Mouse (Mus musculus) limb, embryonic 11.5 days (tissue): ENCODE results near the gene Hist1h2bc. TPM values are rescaled to one million over a fixed set of nuclear protein-coding genes. Genes with fewer than 3 reads are reported as not detected.

Experiments used
- ATAC-seq: fragments of 200-750 bp; cut with Nextera tagmentation; 2 replicates; pipeline ENCODE4 v1.8.0; 2017; ENCODE audit warnings: low read depth; ENCODE audit not compliant: insufficient number of reproducible peaks, low FRiP score, low TSS enrichment
- DNase-seq: peaks from one replicate; pipeline ENCODE4 v3.0.0-alpha.2; 2015; ENCODE audit warnings: low spot score
- H3K27ac ChIP-seq: fragments of 300-500 bp; sonication (generic); replicated peaks from 2 replicates; pipeline ENCODE4 v1.5.1; 2014; ENCODE audit warnings: low read depth, mild to moderate bottlenecking, low read length
- H3K27me3 ChIP-seq: fragments of 300-500 bp; sonication (generic); 2 replicates; pipeline ENCODE4 v1.6.1; 2014; ENCODE audit warnings: mild to moderate bottlenecking, low read length, mixed read lengths; ENCODE audit not compliant: control insufficient read depth, insufficient read depth
- H3K36me3 ChIP-seq: fragments of 300-500 bp; sonication (generic); 2 replicates; pipeline ENCODE4 v1.6.1; 2014; ENCODE audit warnings: mild to moderate bottlenecking, low read length, moderate library complexity, mixed read lengths; ENCODE audit not compliant: control insufficient read depth, insufficient read depth
- H3K4me1 ChIP-seq: fragments of 300-500 bp; sonication (generic); 2 replicates; pipeline ENCODE4 v1.6.1; 2014; ENCODE audit warnings: low read length, mixed read lengths; ENCODE audit not compliant: control insufficient read depth, insufficient read depth
- H3K4me2 ChIP-seq: fragments of 300-500 bp; sonication (generic); 2 replicates; pipeline ENCODE4 v1.6.1; 2014; ENCODE audit warnings: low read depth, mild to moderate bottlenecking, moderate library complexity; ENCODE audit not compliant: severe bottlenecking
- H3K4me3 ChIP-seq: fragments of 300-500 bp; sonication (generic); 2 replicates; pipeline ENCODE4 v1.5.1; 2014; ENCODE audit warnings: low read depth, low read length
- H3K9ac ChIP-seq: fragments of 300-500 bp; sonication (generic); 2 replicates; pipeline ENCODE4 v1.6.1; 2014; ENCODE audit warnings: mild to moderate bottlenecking, low read length
- H3K9me3 ChIP-seq: fragments of 300-500 bp; sonication (generic); 2 replicates; pipeline ENCODE4 v1.6.1; 2016; ENCODE audit warnings: low read length; ENCODE audit not compliant: control insufficient read depth
- whole genome bisulfite sequencing: fragments of 180-500 bp; shearing (Covaris S2); extraction: QIAGEN DNeasy Blood & Tissue Kit; methylation state at CpG from one replicate; pipeline ENCODE4 v1.1.7; 2014; 5-methylcytosine and 5-hydroxymethylcytosine counted together
- polyA plus RNA-seq: library from polyadenylated mRNA; unstranded; fragments of >200 nt; fragmentation: Nextera tagmentation; extraction: Ambion mirVana; gene quantifications from 2 replicates; pipeline ENCODE4 v1.2.1, GENCODE M21; 2014

Hist1h2bc gene
- polyA plus RNA-seq, 1 experiment from 2014 or later, result 19.9 TPM

DNA sequence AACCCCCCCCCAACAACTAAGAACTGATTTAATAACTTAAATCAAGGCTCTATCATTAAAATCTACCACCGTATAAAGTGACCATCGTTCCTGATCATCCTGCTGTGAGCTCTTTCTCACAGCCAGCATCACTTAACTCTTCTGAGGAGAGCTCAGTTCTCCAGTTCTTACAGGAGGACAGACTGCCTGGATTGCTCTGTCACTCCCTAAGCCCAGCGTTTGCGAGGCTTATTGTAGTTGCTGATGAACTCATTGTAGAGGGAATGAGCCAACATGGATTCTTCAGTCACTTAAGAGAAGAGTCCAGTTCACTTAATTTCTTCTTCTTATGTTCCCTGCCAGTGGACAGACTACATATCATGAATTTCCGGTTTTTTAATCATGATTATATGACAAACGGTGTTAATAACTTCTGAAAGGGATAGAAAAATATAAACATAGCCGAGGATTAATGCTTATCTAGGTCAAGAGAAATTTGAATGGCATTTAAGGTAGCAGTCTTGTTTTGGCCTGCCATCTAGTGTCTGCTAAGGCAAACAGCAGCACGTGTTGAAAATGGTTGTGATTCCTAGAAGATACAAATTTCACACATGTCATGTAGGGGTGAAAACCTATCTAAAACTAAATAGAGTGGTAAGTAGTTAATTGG, 48.3 kb downstream of the Hist1h2bc start:
- WGBS, result 26% methylated on average over 8 of the region's 8 CpGs
- Histone ChIP-seq H3K4me3 (no peak overlapping the region), H3K4me1 (no peaks in the 10 kb centered on the region), H3K27ac (no peak overlapping the region), H3K27me3 (no peaks in the 10 kb centered on the region), H3K36me3 (no peaks in the 10 kb centered on the region), H3K9me3 (no peaks in the 10 kb centered on the region), H3K9ac (no peak overlapping the region), H3K4me2 (no peak overlapping the region)
- DNase-seq (peak; percentile 24), ATAC-seq (no peak)

DNA sequence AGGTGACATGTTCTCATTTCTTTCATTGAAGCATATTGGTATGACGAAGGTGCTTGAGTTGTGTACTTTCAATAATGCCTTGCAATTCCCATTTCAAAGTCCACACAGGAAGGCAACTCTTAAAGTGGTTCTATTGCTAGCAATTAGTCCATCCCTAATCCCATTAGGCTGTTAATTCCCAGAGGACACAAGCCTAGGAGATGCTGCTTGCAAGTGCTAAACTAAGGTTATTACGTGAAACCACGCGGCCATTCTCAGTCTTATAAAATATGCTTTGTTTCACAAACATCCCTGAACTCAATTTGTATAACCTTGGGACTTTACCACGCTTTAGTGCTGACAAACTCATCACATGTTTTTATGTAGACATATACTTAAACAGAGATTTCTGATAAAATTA, 53.1 kb downstream of the Hist1h2bc start:
- DNase-seq (peak; percentile 18), ATAC-seq (no peak)
- Histone ChIP-seq H3K4me3 (no peak overlapping the region), H3K9ac (no peak overlapping the region), H3K4me1 (no peaks in the 10 kb centered on the region), H3K4me2 (no peak overlapping the region), H3K9me3 (no peaks in the 10 kb centered on the region), H3K27me3 (no peaks in the 10 kb centered on the region), H3K27ac (no peak overlapping the region), H3K36me3 (no peaks in the 10 kb centered on the region)
- WGBS, result 81% methylated on average over 5 of the region's 5 CpGs

DNA sequence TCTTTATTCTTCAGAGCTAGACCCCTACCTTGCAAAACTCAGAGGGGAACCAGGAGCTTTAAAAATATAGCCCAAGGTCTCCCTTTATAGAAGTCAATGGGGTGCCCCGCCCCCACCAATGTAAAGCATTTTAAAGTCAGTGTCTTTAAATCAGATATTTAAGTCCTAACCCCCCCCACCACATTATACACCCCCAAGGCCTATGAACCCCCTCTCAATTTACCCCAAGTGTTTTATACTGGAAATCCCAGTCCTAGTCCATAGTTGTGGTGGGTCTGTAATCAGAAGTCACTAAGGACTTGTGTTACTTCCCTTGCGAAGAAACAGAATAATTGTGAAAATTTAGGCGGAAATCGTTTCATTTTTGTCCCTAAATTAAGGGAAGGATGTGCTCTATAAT, 54.0 kb downstream of the Hist1h2bc start:
- ATAC-seq (no peak), DNase-seq (peak; percentile 34)
- 27% methylated on average over 4 of the region's 4 CpGs for WGBS

DNA sequence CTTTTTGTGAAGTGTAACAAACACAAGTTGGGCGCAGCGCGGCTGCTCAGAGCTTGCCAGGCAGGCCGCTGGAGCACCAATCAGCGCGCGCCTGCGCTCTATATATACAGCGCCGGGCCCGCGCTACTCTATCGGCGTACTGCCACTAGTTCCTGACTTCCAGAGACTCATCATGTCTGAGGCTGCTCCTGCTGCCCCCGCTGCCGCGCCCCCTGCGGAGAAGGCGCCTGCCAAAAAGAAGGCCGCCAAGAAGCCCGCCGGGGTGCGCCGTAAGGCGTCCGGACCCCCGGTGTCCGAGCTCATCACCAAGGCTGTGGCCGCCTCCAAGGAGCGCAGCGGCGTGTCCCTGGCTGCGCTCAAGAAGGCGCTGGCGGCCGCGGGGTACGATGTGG, 54.7 kb downstream of the Hist1h2bc start, which contains the start of gene Hist1h1c:
Gene Hist1h1c, plus strand, starts transcription at position 132 of the 392 bp plus-strand sequence.
- Histone ChIP-seq H3K9ac (peak within 1 kb of the TSS; percentile 77), H3K27ac (peak within 1 kb of the TSS; percentile 99), H3K4me1 (no peaks in the 10 kb centered on the region), H3K36me3 (no peaks in the 10 kb centered on the region), H3K4me3 (peak within 1 kb of the TSS; percentile 48), H3K4me2 (peak within 1 kb of the TSS; percentile 70), H3K27me3 (no peaks in the 10 kb centered on the region), H3K9me3 (no peaks in the 10 kb centered on the region)
- WGBS, result under 1% methylated on average over 32 of the region's 38 CpGs
- peak; percentile 95 for DNase-seq
- ATAC-seq, result peak; percentile 92

More for the DNA sequence above, 54.0 kb downstream of the Hist1h2bc start:
- H3K4me1 ChIP-seq, result no peaks in the 10 kb centered on the region
- H3K4me3 ChIP-seq, result peak overlapping the region; percentile 48; the same call in 1 of the 2 replicates
- no peaks in the 10 kb centered on the region for H3K9me3 ChIP-seq
- peak overlapping the region; percentile 99 for H3K27ac ChIP-seq
- H3K9ac ChIP-seq, result peak overlapping the region; percentile 77
- no peaks in the 10 kb centered on the region for H3K36me3 ChIP-seq
- H3K4me2 ChIP-seq, result peak overlapping the region; percentile 70
- H3K27me3 ChIP-seq, result no peaks in the 10 kb centered on the region

DNA sequence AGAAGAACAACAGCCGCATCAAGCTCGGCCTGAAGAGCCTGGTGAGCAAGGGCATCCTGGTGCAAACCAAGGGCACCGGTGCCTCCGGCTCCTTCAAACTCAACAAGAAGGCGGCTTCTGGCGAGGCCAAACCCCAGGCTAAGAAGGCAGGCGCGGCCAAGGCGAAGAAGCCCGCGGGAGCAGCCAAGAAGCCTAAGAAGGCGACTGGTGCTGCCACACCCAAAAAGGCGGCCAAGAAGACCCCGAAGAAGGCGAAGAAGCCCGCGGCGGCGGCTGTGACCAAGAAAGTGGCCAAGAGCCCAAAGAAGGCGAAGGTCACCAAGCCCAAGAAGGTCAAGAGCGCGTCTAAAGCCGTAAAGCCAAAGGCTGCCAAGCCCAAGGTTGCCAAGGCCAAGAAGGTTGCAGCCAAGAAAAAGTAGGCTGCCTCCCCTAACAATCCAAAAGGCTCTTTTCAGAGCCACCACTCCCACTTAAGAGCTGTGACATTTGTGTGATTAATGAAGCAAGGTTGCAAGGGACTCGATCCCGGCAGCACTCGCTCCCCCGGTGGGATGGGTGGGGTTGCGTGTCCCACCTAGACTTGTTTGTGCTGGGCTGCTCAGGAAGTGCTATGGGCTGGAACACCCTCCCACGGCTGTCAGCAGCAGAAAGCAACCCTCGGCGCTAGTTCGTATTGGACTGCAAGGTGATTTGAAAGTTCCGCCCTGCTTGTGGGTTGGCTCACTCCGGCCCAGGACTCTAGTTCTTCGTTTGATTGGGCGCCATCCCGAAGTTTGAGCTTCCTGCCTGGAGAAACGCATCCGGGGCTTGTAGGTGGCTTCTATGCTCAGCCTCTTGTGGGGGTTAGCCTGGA, 55.3 kb downstream of the Hist1h2bc start:
- ATAC-seq (peak; percentile 88), DNase-seq (peak; percentile 97)
- peak overlapping the region; percentile 48 for H3K4me3 ChIP-seq
- no peaks in the 10 kb centered on the region for H3K9me3 ChIP-seq
- H3K4me1 ChIP-seq, result no peaks in the 10 kb centered on the region
- H3K4me2 ChIP-seq, result peak overlapping the region; percentile 70
- no peaks in the 10 kb centered on the region for H3K36me3 ChIP-seq
- WGBS, result under 1% methylated on average over 39 of the region's 39 CpGs
- H3K27me3 ChIP-seq, result no peaks in the 10 kb centered on the region
- peak overlapping the region; percentile 77 for H3K9ac ChIP-seq
- peak overlapping the region; percentile 99 for H3K27ac ChIP-seq

DNA sequence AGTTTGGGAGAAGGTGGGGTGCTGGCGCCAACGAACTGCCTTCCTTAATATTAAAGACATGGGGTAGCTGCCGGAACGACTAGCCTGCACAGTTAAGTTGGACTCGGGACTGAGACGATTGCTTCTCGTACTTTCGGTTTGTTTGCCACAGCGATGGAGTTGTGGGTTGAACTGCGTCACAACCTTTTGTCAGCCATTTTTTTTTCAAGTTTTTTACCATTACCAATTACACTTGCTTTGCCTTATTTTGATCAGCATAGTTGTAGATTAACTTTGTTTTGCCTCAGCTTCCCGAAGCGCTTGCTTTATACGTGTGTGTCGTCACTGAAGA, 55.9 kb downstream of the Hist1h2bc start:
- under 1% methylated on average over 14 of the region's 14 CpGs for WGBS
- H3K9ac ChIP-seq, result peak overlapping the region; percentile 77
- peak overlapping the region; percentile 99 for H3K27ac ChIP-seq
- no peaks in the 10 kb centered on the region for H3K4me1 ChIP-seq
- DNase-seq, result no peak
- no peaks in the 10 kb centered on the region for H3K27me3 ChIP-seq
- no peaks in the 10 kb centered on the region for H3K36me3 ChIP-seq
- peak overlapping the region; percentile 48 for H3K4me3 ChIP-seq
- H3K4me2 ChIP-seq, result peak overlapping the region; percentile 70
- ATAC-seq, result no peak
- H3K9me3 ChIP-seq, result no peaks in the 10 kb centered on the region

DNA sequence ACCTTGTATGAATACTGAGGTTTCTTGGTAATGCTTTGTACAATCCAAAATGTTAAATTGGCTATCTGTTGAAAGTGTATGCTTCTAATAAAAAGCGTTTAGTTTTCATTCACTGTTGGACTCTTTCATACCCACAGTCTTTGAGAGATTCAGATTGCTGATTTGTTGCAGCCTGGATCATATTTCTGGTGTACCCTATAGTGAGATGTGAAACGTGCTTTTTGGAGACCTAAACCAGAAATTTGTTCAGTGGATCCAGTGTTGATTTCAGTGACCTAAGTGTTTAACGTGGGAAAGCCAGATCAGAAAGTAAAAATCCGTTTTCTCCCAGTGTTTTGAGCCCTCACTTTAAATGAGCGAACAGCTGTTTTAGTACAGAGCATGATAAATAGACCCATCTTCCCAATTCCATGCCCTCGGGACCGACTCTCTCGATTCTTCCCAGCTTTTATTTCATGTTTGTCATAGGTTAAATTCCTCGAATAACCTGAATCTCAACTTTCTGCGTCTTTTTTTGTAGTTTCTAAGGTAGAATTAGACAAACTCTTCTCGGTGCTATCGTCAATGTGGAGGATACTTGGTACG, 56.3 kb downstream of the Hist1h2bc start:
- H3K9me3 ChIP-seq, result no peaks in the 10 kb centered on the region
- peak overlapping the region; percentile 99 for H3K27ac ChIP-seq
- no peaks in the 10 kb centered on the region for H3K36me3 ChIP-seq
- no peak for ATAC-seq
- H3K4me3 ChIP-seq, result peak overlapping the region; percentile 48
- no peaks in the 10 kb centered on the region for H3K27me3 ChIP-seq
- H3K4me1 ChIP-seq, result no peaks in the 10 kb centered on the region
- H3K9ac ChIP-seq, result peak overlapping the region; percentile 77
- H3K4me2 ChIP-seq, result peak overlapping the region; percentile 70
- peak; percentile 38 for DNase-seq
- 31% methylated on average over 13 of the region's 13 CpGs for WGBS

DNA sequence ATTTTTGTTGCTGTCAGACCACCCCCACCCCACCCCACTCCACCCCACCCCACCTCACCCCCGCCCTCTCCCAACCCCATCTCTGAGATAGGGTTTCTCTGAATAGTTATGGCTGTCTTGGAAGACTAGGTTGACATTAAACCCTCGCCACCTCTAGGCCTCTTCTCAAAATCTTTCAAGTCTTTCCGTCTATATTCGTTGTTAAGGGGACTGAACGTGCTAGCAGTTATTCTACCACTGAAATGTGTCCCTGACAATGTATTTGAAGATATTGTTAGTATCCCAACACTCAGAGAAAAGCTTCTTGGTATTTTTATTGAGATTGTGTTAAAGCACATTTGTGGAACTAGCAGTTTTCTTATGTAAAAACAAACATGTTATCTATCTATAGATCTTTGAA, 56.9 kb downstream of the Hist1h2bc start:
- H3K9ac ChIP-seq, result no peak overlapping the region

More for the DNA sequence above, 56.9 kb downstream of the Hist1h2bc start:
- no peaks in the 10 kb centered on the region for H3K36me3 ChIP-seq
- H3K27me3 ChIP-seq, result no peaks in the 10 kb centered on the region
- peak overlapping the region; percentile 48; the same call in 1 of the 2 replicates for H3K4me3 ChIP-seq
- no peaks in the 10 kb centered on the region for H3K4me1 ChIP-seq
- H3K27ac ChIP-seq, result peak overlapping the region; percentile 99; the same call in 1 of the 2 replicates
- ATAC-seq, result no peak
- 66% methylated on average over 5 of the region's 5 CpGs for WGBS
- H3K9me3 ChIP-seq, result no peaks in the 10 kb centered on the region
- peak; percentile 21 for DNase-seq
- peak overlapping the region; percentile 70; the same call in 1 of the 2 replicates for H3K4me2 ChIP-seq
